Mouse (Mus musculus) bone marrow macrophage, adult 2 months (primary cell): ENCODE measurements around the gene Zfp384.

Experiments
- CTCF ChIP-seq: IDR thresholded peaks from 2 replicates; pipeline ENCODE4 v1.5.1; 2012; ENCODE audit warnings: low read depth, mild to moderate bottlenecking, low read length, moderate library complexity
- POLR2A ChIP-seq: IDR thresholded peaks from 2 replicates; pipeline ENCODE4 v1.6.1; 2012; ENCODE audit warnings: mild to moderate bottlenecking, low read depth, low read length, borderline replicate concordance

GRCm38 (mm10) chr6:124999546-124999945 is 9.4 kb upstream of the Zfp384 start:
- TF ChIP-seq CTCF (no peak), POLR2A (no peak)
